In genomic region chr12:116978201-116978600, GRCm38 (mm10) we compare ENCODE assay signal across 10 mouse cellular contexts.
DNase-seq lines count a peak whose midpoint lies in the region; ATAC-seq lines count a peak whose summit lies in the region.
"Had no signal": no experiment of that assay in that cellular context is flagged by ENCODE, and none has a peak within 500 bp of the region (broad histone marks: within the 10 kb centered on the region; RNA-seq: fewer than 3 reads in every experiment).

No protein-coding gene starts in this region.

- peak; percentile 61 for ATAC-seq in megakaryocyte progenitor cell, adult 5-6 weeks (replicated peaks; ENCODE audit: poor library complexity)
- ATAC-seq in CD4-positive, CD25-positive, alpha-beta regulatory T cell, adult 4 months = no peak
- ATAC-seq: forebrain, embryonic 16.5 days; inflammation-experienced regulatory T-cells, adult 6 months had no signal

- DNase-seq in kidney, adult 9 months = peak; percentile 12
- DNase-seq in kidney, adult 11 months = no peak
- peak; percentile 40 for DNase-seq in testis, postnatal 10 days (ENCODE audit: low spot score)
- DNase-seq in testis, postnatal 14 days (ENCODE audit: low spot score) = no peak
- DNase-seq in adrenal gland, postnatal 36 days = peak; percentile 42 to 68
- DNase-seq: layer of hippocampus, postnatal 36 days had no signal

Comparison
In these comparisons a context has a peak if more than half of its experiments do, and no peak if none do; other contexts are left out.
1. DNase-seq: peak in kidney, adult 9 months (single experiment), testis, postnatal 10 days (single experiment) and adrenal gland, postnatal 36 days (2 of 2); none in kidney, adult 11 months (single experiment) and testis, postnatal 14 days (single experiment).